Mouse (Mus musculus): Measurements from ENCODE around the gene Dcun1d3. TPM values are rescaled to one million over a fixed set of nuclear protein-coding genes. Genes with fewer than 3 reads are reported as not detected.
A peak's percentile ranks its signal among the peaks of the same experiment; 100 is the strongest.

The Dcun1d3 gene
- polyA plus RNA-seq, 1 experiment, result 8.6 TPM

DNA sequence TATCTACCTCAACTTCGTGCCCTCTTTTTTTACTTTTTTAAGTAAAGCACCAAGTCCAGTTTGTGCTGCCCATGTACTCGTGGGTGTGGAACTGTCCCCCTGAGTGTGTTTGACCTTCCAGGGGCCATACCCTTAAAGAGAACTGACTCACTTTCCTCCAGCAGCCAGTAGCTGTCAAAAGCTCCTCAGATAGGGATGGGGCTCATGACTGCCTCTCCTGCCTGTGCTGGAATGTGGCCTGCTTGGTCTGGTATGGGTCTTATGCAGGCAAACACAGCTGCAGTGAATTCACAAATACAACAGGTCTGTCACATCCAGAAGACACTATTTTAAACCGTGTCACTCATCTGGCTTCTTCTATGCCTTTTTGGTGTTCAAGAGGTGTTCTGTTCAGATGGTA is 15.6 kb upstream of the Dcun1d3 start:
- Histone ChIP-seq H3K27me3 (replicated peaks; ENCODE audit: control insufficient read depth, insufficient read depth, low read length) (no peaks in the 10 kb centered on the region), H3K4me1 (ENCODE audit: control insufficient read depth, insufficient read depth, low read length) (no peaks in the 10 kb centered on the region), H3K36me3 (ENCODE audit: control insufficient read depth, insufficient read depth, low read length) (no peaks in the 10 kb centered on the region), H3K4me3 (ENCODE audit: insufficient read depth, low read depth, low read length) (no peak overlapping the region), H3K27ac (ENCODE audit: insufficient read depth, low read depth, low read length) (no peak overlapping the region)
- no peak for TF ChIP-seq POLR2A (IDR thresholded peaks at IDR 0.05; ENCODE audit: low read depth, low read length)
- no peak for TF ChIP-seq CTCF (conservative IDR thresholded peaks at IDR 0.05; ENCODE audit: insufficient read depth, insufficient read length, low read depth, low read length)
- 83% methylated on average over 3 of the region's 3 CpGs for WGBS
- no peak for DNase-seq

- Histone ChIP-seq H3K27me3 (replicated peaks; ENCODE audit: control insufficient read depth, insufficient read depth, low read length) (no peaks in the 10 kb centered on the region), H3K4me1 (ENCODE audit: control insufficient read depth, insufficient read depth, low read length) (no peaks in the 10 kb centered on the region), H3K36me3 (ENCODE audit: control insufficient read depth, insufficient read depth, low read length) (no peaks in the 10 kb centered on the region), H3K4me3 (ENCODE audit: insufficient read depth, low read depth, low read length) (no peak overlapping the region), H3K27ac (ENCODE audit: insufficient read depth, low read depth, low read length) (no peak overlapping the region)
- DNase-seq, result no peak
- WGBS, result 94% methylated on average over 3 of the region's 3 CpGs
- TF ChIP-seq POLR2A (IDR thresholded peaks at IDR 0.05; ENCODE audit: low read depth, low read length) (no peak), CTCF (conservative IDR thresholded peaks at IDR 0.05; ENCODE audit: insufficient read depth, insufficient read length, low read depth, low read length) (no peak)
These were observed 10.6 kb upstream of the Dcun1d3 start for GRCm38 (mm10) chr7:119906523-119907215.

GRCm38 (mm10) chr7:119899386-119900057 is 3.4 kb upstream of the Dcun1d3 start:
- WGBS, result 72% methylated on average over 3 of the region's 3 CpGs
- TF ChIP-seq CTCF (conservative IDR thresholded peaks at IDR 0.05; ENCODE audit: insufficient read depth, insufficient read length, low read depth, low read length), result no peak
- no peak for TF ChIP-seq POLR2A (IDR thresholded peaks at IDR 0.05; ENCODE audit: low read depth, low read length)
- no peak for DNase-seq
- Histone ChIP-seq H3K4me1 (ENCODE audit: control insufficient read depth, insufficient read depth, low read length) (no peaks in the 10 kb centered on the region; the same call in 1 of the 2 replicates), H3K27ac (ENCODE audit: insufficient read depth, low read depth, low read length) (no peak overlapping the region), H3K4me3 (ENCODE audit: insufficient read depth, low read depth, low read length) (no peak overlapping the region), H3K36me3 (ENCODE audit: control insufficient read depth, insufficient read depth, low read length) (no peaks in the 10 kb centered on the region), H3K27me3 (replicated peaks; ENCODE audit: control insufficient read depth, insufficient read depth, low read length) (no peaks in the 10 kb centered on the region)

GRCm38 (mm10) chr7:119898247-119898856 is 2.3 kb upstream of the Dcun1d3 start:
- TF ChIP-seq CTCF (conservative IDR thresholded peaks at IDR 0.05; ENCODE audit: insufficient read depth, insufficient read length, low read depth, low read length) (no peak), POLR2A (IDR thresholded peaks at IDR 0.05; ENCODE audit: low read depth, low read length) (no peak)
- Histone ChIP-seq H3K36me3 (ENCODE audit: control insufficient read depth, insufficient read depth, low read length) (no peaks in the 10 kb centered on the region), H3K27ac (ENCODE audit: insufficient read depth, low read depth, low read length) (no peak overlapping the region), H3K4me3 (ENCODE audit: insufficient read depth, low read depth, low read length) (no peak overlapping the region), H3K27me3 (replicated peaks; ENCODE audit: control insufficient read depth, insufficient read depth, low read length) (no peaks in the 10 kb centered on the region), H3K4me1 (ENCODE audit: control insufficient read depth, insufficient read depth, low read length) (no peaks in the 10 kb centered on the region; the same call in 1 of the 2 replicates)
- DNase-seq, result no peak
- whole genome bisulfite sequencing, result 70% methylated on average over 1 of the region's 1 CpGs

GRCm38 (mm10) chr7:119897521-119898109 is 1.5 kb upstream of the Dcun1d3 start:
- H3K36me3 ChIP-seq (ENCODE audit: control insufficient read depth, insufficient read depth, low read length), result no peaks in the 10 kb centered on the region
- TF ChIP-seq POLR2A (IDR thresholded peaks at IDR 0.05; ENCODE audit: low read depth, low read length) (no peak), CTCF (conservative IDR thresholded peaks at IDR 0.05; ENCODE audit: insufficient read depth, insufficient read length, low read depth, low read length) (no peak)
- 96% methylated on average over 8 of the region's 8 CpGs for WGBS
- no peak overlapping the region for H3K4me3 ChIP-seq (ENCODE audit: insufficient read depth, low read depth, low read length)
- peaks cover 2% of the 10 kb centered on the region; the same call in 1 of the 2 replicates for H3K4me1 ChIP-seq (ENCODE audit: control insufficient read depth, insufficient read depth, low read length)
- DNase-seq, result no peak
- H3K27ac ChIP-seq (ENCODE audit: insufficient read depth, low read depth, low read length), result no peak overlapping the region
- H3K27me3 ChIP-seq (replicated peaks; ENCODE audit: control insufficient read depth, insufficient read depth, low read length), result no peaks in the 10 kb centered on the region

- H3K27ac ChIP-seq (ENCODE audit: insufficient read depth, low read depth, low read length), result peak overlapping the region; percentile 34
- under 1% methylated on average over 15 of the region's 15 CpGs for WGBS
These were observed 1.1 kb downstream of the Dcun1d3 start for GRCm38 (mm10) chr7:119894818-119895544.

More at GRCm38 (mm10) chr7:119894818-119895544, 1.1 kb downstream of the Dcun1d3 start:
- H3K27me3 ChIP-seq (replicated peaks; ENCODE audit: control insufficient read depth, insufficient read depth, low read length), result no peaks in the 10 kb centered on the region
- TF ChIP-seq POLR2A (IDR thresholded peaks at IDR 0.05; ENCODE audit: low read depth, low read length) (no peak), CTCF (conservative IDR thresholded peaks at IDR 0.05; ENCODE audit: insufficient read depth, insufficient read length, low read depth, low read length) (no peak)
- peaks cover 6% of the 10 kb centered on the region; the same call in 1 of the 2 replicates for H3K4me1 ChIP-seq (ENCODE audit: control insufficient read depth, insufficient read depth, low read length)
- DNase-seq, result peak; percentile 60
- peak overlapping the region; percentile 72 for H3K4me3 ChIP-seq (ENCODE audit: insufficient read depth, low read depth, low read length)
- no peaks in the 10 kb centered on the region for H3K36me3 ChIP-seq (ENCODE audit: control insufficient read depth, insufficient read depth, low read length)

Measured in kidney, adult 2 months (tissue).